Mouse (Mus musculus): ENCODE results near the gene Carns1. TPM values are rescaled to one million over a fixed set of nuclear protein-coding genes. Genes with fewer than 3 reads are reported as not detected.
A peak's percentile ranks its signal among the peaks of the same experiment; 100 is the strongest.
"Not testable (repeated sequence)": the region's sequence is repeated elsewhere in the genome, so short reads cannot be mapped to it uniquely, and the experiment has no call there.

The Carns1 gene
- polyA plus RNA-seq, 2 experiments from 2014 or later = 9.4 to 11.9 TPM

DNA sequence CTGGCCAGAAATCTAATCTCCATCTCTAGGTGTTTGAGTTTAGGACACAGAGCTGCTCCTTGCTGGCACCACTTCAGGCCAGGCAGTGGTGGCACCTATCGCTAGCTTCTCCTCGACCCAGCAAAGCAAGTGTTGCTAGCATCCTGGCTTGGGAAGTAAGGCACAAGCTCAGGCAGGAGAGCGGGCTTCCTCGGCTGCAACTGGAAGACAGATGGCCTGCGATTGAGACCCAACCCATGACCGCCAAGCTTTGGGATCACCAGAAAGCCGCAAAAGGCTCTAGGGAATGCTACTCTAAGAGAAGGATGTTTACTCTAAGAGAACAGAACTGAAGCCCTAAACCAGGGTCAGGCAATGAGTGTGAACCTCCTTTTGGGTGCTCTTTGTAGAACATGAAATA lies 45.8 kb downstream of the Carns1 start:
- no peak for ATAC-seq

DNA sequence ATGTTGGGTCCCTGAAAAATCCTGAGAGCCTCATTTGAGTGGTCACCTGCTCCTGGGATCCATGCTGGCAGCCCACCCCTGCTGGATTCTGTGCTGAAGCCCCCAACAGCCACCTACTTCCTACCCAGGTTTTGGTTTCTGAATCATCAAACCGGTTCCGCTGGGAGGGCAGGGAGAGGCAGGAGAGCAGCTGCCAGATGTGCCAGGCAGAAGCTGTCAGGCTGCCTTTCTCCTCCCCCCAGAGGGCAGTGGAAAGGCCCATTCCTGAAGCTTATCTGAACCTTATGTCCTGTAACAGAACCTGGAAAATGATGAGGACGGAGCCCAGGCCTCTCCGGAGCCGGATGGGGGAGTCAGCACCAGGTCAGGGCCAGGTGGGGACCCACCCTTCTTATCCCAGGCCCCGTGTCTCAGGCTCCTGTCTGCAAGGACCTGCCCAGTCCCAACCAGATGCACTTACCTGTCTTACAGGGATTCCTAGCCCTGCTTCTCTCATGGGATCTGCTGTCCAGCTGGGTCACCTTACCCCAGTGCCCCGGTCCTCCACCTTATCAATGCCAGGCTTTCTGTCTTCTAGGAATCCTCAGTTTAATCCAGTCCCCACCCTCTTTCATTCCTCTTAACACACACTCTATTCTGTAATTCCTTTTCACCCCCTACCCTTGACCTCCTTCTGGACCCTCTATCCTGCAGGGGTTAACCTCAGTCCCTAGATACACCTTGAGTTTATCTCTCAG lies 48.4 kb downstream of the Carns1 start:
- no peak for ATAC-seq

DNA sequence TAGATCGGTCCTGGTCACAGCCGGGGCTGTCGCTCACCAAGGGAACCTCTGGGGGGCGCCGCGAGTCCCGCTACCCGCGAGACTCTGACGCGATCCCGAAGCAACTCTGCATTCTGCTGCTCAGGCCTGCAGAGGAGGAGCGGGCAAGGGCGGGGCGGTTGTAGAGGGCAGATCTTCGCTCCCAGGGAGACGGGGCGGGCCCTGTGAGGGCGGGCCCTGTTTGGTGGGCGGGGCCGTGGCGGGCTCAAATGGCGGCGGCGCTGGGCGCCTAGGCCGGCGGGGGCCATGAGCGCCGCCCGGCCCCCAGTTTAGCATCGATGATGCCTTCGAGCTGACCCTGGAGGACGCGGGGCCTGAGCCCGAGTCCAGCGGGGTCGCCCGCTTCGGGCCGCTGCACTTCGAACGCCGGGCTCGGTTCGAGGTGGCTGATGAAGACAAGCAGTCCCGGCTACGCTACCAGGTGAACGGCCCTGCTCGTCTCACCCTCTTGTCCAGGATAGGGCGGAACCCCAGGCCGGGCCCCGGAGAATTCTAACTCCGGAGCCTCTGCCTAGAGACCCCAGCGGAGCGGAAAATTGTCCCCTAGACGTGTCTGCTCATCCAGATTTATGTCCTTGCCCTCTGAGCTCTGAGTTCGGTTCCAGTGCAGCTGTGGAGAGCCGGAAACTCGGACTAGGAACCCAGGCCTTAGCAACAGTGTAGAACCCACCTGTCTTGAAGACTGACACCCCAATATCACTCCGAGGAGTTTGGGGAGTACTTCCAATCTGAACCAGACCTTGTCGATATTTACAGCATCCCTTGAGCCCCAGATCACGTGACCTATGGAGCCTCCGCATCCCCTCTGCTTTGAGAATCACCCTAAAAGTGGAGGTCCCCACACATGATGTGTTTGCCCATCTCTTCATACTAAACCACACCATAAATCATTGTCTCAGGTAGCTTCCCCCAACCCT lies 49.3 kb downstream of the Carns1 start, which contains the start of gene Aip:
Aip (minus strand) TSS at position 118 of the 956 bp plus-strand sequence.
- ATAC-seq = peak; percentile 73

DNA sequence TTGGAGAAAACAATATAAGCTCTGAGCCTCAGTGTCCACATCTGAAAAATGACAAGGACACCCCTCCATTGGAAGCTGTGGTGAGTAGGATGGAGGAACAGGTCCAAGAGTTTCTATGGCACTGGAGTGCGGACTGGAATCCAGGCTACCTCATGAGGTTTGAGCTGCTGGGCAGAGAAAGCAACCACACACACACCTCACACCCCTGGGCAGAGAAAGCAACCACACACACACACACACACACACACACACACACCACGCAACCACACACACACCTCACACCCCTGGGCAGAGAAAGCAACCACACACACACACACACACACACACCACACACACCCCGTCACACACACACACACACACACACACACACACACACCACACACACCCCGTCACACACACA lies 50.0 kb downstream of the Carns1 start:
- not testable (repeated sequence) for ATAC-seq

DNA sequence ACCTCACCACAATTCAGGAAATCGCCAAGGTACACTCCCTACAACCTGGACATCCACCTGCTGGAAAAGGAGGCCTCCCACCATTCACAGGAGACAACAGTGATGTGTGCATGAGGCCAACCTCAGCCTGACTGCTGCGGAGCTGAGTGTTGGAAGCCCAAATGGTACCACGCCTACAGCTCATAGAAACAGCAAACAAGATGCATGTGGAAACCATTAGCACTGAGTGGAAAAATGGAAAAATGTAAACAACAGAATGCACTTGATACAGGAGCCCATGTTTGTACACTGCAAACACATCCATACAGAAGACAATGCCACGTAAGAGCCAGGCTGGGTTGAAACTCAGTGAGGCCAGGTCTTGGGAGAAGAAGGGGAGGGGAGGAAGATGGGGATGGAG lies 50.8 kb downstream of the Carns1 start:
- no peak for ATAC-seq

DNA sequence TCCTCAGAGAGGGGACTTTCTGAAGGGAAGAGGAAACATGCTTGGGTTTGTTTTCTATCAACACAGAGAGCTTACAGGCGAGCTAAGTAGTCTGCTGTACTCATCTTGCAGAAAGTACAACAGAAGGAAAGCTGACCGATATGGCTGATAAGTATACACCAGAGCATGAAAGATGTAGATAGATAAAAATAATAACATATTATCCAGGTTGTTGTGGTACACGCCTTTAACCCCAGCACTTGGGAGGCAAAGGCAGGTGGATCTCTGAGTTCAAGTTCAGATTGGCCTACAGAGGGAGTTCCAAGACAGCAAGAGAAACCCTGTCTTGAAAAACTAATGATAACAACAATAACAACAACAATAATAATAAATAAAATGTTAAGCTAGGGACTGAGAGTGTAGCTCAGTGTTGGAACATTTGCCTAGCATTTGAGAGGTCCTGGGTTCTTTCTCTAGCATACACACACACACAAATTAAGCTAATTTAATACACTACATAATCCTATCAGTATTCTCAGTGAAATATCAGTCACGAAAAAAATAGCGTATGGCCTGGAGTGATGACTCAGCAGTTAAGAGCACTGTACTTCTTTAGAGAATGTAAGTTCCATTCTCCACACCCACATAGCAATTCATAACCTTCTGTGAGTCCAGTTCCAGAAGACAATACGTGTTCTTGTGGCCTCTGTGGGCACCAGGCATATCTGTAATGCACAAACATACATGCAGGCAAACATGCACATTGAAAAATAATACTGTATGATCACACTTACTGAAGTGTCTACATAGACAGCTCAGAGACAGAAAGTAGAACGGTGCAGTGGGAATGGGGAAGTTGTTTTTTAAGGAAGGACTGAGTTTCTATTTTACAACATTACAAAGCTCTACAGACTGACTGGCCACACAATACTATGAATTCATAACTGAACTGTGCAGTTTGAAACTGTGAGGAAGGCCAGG lies 52.6 kb downstream of the Carns1 start:
- no peak for ATAC-seq

DNA sequence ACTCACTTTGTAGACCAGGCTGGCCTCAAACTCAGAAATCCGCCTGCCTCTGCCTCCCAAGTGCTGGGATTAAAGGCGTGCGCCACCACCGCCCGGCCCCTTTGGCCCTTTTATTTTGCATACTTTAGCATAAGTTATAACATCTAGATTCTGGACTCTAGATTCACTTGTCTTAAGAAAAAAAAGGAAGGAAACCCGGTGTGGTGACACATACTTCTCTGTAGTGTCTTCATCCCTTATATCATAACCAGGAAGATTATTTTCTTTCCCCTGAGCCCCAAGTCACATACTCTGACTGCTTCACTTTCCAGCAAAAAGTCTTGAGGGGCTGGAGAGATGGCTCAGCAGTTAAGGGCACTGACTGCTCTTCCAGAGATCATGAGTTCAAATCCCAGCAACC lies 53.4 kb downstream of the Carns1 start:
- ATAC-seq = not testable (repeated sequence)

DNA sequence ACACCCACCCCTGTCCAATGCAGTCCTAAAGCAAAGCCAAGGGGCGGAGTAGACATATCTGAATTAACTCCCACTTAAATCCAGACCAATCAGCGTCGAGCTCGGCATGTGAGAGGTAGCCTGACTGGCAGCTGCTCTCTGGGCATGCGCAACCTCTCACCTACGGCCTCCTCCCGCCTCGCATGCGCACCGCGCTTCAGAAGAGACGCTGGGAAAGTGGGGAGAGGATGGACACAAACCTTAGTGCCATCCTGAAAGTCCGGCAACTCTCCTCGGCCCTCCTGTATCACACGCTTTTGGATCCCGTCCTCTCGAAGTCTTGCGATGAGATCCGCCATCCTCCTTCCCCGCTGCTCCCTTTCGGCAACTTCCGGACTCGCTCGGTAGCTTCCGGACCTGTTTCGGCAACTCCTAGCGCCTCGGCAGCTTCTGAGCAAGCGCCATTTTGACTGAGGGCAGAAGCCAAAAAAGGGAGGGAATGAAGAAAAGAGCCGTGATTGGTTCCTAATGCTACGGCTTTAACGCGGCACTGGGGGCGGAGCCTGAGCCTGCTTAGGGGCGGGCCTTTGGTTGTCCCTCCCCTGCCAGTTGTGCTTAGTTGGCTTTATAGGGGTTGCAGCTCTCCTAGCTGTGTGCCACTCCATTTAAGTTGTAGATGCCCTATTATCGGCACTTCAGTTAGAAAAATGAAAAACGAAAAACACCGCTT lies 54.0 kb downstream of the Carns1 start:
- peak; percentile 59 for ATAC-seq

DNA sequence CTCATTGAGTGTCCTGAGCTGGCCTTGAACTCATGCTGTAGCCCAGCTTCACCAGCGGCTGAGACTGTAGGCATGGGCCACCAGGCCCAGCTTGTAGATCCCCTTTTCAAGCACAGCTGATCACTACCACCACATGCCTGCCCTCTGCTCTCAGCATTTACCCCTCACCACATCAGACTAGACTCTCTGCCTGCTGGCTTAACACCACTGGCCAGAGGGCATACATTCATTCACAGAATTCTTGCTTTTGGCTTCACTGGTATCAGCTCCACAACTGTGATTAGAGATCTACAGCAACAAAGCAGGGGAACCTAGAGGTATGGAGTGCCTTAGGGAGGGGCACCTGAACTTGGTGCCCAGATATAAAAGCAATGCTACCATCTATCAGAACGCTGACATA lies 54.8 kb downstream of the Carns1 start:
- ATAC-seq = no peak

DNA sequence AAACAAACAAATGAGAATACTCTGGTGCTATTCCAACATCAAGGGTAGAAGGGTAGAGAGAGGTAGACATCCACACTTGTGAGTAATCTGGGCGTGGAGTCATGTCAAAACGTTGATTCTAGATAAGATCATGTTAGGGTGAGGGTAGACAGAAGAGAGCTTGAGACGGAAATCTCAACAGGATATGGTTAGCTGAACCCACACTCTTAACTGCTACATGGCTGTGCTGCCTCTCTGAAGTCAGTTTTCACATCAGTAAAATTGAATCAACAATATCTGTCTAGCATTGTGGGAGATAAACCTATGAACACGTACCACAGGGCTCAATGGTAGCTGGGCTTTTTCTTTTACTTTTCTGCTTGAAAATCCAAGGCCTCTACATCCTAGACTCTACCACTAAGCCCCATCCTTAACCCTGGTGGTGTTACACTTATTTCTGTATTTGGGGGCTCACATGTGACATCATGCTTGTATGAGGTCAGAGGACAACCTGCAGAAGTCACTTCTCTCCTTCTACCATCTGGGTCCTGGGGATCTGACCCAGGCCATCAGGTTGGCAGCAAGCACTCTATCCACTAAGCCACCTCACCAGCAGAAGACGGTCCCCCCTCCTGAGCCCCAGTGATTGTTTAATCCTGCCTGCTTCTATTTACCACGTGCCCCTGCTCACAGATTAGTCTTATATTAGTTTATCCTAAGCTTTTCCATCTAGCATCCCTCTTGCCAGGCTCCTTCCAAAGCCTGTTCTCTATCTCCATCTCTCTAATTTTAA lies 55.4 kb downstream of the Carns1 start:
- ATAC-seq = peak; percentile 76

DNA sequence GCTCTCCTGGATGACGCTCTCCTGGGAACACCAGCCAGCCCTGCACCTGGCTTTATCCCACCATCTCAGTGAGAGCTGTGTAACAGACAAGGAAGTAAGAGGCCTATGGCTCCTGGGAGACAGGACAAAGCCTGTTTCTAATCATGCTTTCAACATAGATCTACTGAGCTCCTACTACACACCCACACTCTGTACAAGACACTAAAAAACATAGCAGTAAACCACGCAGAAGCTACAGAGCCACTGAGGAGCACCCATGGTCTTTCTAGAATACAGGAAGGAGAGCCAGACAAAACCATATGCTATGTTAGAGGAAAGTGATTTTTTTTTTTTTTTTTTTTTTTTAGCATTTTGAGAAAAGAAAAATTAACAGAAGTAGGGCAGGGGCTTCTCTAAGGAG lies 56.9 kb downstream of the Carns1 start:
- no peak for ATAC-seq

DNA sequence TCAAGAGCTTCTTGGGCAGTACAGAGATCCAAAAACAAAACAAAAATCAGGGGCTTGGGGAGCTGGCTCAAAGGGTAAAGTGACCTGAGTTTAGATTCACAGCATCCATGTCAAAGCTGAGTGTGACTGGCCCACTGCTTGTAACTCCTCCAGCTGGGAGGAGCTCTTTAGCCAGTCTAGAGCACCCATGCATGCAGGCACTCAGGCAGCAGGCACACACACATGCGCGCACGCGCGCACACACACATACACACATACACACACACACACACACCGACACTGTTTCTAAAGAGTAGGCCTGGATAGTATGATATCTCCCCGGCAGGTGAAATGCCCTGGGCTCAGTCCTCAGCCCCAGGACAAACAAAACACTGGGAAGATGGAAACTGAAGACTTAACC lies 58.3 kb downstream of the Carns1 start:
- no peak for ATAC-seq

DNA sequence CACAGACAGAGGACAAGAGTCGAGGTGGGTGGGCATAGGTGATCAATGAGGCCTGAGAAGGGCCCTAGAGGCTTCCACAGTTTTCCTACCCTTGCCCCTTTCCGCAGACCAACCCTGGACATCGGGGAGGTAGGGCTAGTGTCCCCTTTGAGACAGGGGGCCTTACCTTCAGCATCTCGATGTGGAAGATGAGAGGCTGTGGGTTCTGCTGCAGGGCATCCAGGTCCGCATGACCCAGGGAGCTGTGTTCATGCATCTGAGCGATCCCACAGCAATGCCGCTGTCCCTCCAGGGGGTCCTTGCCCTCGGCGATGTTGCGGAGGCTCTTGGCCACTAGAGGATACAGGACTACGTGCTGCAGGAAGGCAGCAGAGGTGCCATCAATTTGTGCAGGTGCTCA lies 59.5 kb downstream of the Carns1 start:
- ATAC-seq = no peak

DNA sequence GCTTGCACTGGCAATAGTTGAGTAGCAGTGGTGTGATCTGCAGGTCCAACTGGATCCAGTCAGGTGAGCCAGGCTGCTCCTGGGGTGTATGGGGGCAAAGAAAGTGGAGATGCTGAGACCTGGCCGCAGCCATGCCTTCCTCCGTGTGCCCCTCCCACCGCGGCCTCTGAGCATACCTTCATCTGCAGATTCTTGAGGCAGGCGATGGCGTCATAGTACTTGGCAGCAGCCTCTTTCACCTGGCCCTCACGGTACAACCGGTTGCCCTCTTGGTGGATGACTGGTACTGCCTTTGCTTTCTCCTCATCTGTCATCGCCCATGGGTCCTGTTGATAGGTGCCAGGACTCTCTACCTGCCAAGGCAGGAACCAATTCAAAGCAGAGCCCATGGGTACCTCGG lies 60.1 kb downstream of the Carns1 start:
- no peak for ATAC-seq

DNA sequence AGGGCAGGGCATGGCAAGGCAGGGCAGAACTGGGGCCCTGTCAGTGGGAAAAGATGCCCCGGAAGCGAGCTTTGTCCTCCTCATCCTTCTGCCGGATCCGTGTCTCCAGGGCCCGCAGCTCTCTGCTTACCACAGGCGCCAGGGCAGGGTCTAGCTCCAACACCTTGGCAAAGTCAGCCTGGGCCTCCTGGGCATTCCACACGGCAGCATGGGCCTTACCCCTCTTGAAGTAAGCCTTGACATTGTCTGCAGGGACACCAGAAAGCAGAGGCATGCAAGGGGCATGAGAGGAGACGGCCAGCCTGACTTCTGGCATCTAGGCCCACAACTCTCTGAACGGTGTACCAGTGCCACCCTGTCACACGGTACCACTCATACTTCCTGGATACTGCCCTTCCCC lies 60.7 kb downstream of the Carns1 start:
- ATAC-seq = no peak

Other genes with a start within 250 kb of the Carns1 start
- under 1 TPM in 1 of 2 experiments, not detected in 1; 0.85 TPM for gene Aldh3b1, start 245.7 kb downstream of the Carns1 start, polyA plus RNA-seq (2017; shearing (Covaris generic))
- 10 to 100 TPM; 20.8 to 54.2 TPM for gene Unc93b1, start 240.3 kb downstream of the Carns1 start, polyA plus RNA-seq (2017; shearing (Covaris generic))
- gene Aldh3b3, start 216.8 kb downstream of the Carns1 start, polyA plus RNA-seq (2017; shearing (Covaris generic)) = not detected
- not detected for gene Aldh3b2, start 203.2 kb downstream of the Carns1 start, polyA plus RNA-seq (2017; shearing (Covaris generic))
- gene Acy3, start 188.9 kb downstream of the Carns1 start, polyA plus RNA-seq (2017; shearing (Covaris generic)) = 1 to 10 TPM in 1 of 2 experiments, not detected in 1; 1.5 TPM
- not detected for gene Tbx10, start 182.7 kb downstream of the Carns1 start, polyA plus RNA-seq (2017; shearing (Covaris generic))
- gene Nudt8, start 174.9 kb downstream of the Carns1 start, polyA plus RNA-seq (2017; shearing (Covaris generic)) = 10 to 100 TPM; 10.7 to 15.2 TPM
- under 1 TPM; 0.78 to 0.96 TPM for gene Gm49405, start 174.9 kb downstream of the Carns1 start, polyA plus RNA-seq (2017; shearing (Covaris generic))
- gene Doc2g, start 172.2 kb downstream of the Carns1 start, polyA plus RNA-seq (2017; shearing (Covaris generic)) = 1 to 10 TPM; 1.1 to 2.1 TPM
- gene Ndufv1, start 162.7 kb downstream of the Carns1 start, polyA plus RNA-seq (2017; shearing (Covaris generic)) = 100 to 1,000 TPM; 109 to 164 TPM
- gene Gstp1, start 137.5 kb downstream of the Carns1 start, polyA plus RNA-seq (2017; shearing (Covaris generic)) = 100 to 1,000 TPM; 543 to 655 TPM
- 1 to 10 TPM; 4.2 to 5.3 TPM for gene Gstp2, start 129.5 kb downstream of the Carns1 start, polyA plus RNA-seq (2017; shearing (Covaris generic))
- gene Gstp3, start 115.9 kb downstream of the Carns1 start, polyA plus RNA-seq (2017; shearing (Covaris generic)) = 100 to 1,000 TPM; 158 to 206 TPM
- not detected for gene Cabp2, start 93.9 kb downstream of the Carns1 start, polyA plus RNA-seq (2017; shearing (Covaris generic))
- gene Cdk2ap2, start 78.3 kb downstream of the Carns1 start, polyA plus RNA-seq (2017; shearing (Covaris generic)) = 100 to 1,000 TPM; 328 to 403 TPM
- gene Pitpnm1, start 75.5 kb downstream of the Carns1 start, polyA plus RNA-seq (2017; shearing (Covaris generic)) = 100 to 1,000 TPM in 1 of 2 experiments, 10 to 100 TPM in 1; 98.7 to 113 TPM
- 100 to 1,000 TPM; 179 to 208 TPM for gene Aip, start 49.6 kb downstream of the Carns1 start, polyA plus RNA-seq (2017; shearing (Covaris generic))
- gene Gpr152, start 35.7 kb downstream of the Carns1 start, polyA plus RNA-seq (2017; shearing (Covaris generic)) = under 1 TPM in 1 of 2 experiments, not detected in 1; 0.29 TPM
- under 1 TPM; 0.79 to 0.92 TPM for gene Cabp4, start 31.4 kb downstream of the Carns1 start, polyA plus RNA-seq (2017; shearing (Covaris generic))
- 100 to 1,000 TPM; 236 to 310 TPM for gene Coro1b, start 26.9 kb downstream of the Carns1 start, polyA plus RNA-seq (2017; shearing (Covaris generic))
- 100 to 1,000 TPM; 836 to 870 TPM for gene Ptprcap, start 21.9 kb downstream of the Carns1 start, polyA plus RNA-seq (2017; shearing (Covaris generic))
- 10 to 100 TPM; 31.7 to 39.0 TPM for gene Rps6kb2, start 12.1 kb downstream of the Carns1 start, polyA plus RNA-seq (2017; shearing (Covaris generic))
- gene Tbc1d10c, start 15.8 kb upstream of the Carns1 start, polyA plus RNA-seq (2017; shearing (Covaris generic)) = 100 to 1,000 TPM; 594 to 924 TPM
- 100 to 1,000 TPM; 835 to 936 TPM for gene Ppp1ca, start 16.6 kb upstream of the Carns1 start, polyA plus RNA-seq (2017; shearing (Covaris generic))
- gene Rad9a, start 26.2 kb upstream of the Carns1 start, polyA plus RNA-seq (2017; shearing (Covaris generic)) = 10 to 100 TPM; 63.6 to 83.6 TPM
- gene Clcf1, start 38.8 kb upstream of the Carns1 start, polyA plus RNA-seq (2017; shearing (Covaris generic)) = 10 to 100 TPM; 35.0 to 46.5 TPM
- gene AC109138.7, start 38.9 kb upstream of the Carns1 start, polyA plus RNA-seq (2017; shearing (Covaris generic)) = not detected
- gene Pold4, start 56.4 kb upstream of the Carns1 start, polyA plus RNA-seq (2017; shearing (Covaris generic)) = 100 to 1,000 TPM; 117 to 127 TPM
- 10 to 100 TPM in 1 of 2 experiments, 1 to 10 TPM in 1; 8.1 to 15.9 TPM for gene Ssh3, start 93.7 kb upstream of the Carns1 start, polyA plus RNA-seq (2017; shearing (Covaris generic))
- 1 to 10 TPM; 2.4 to 2.5 TPM for gene Ankrd13d, start 107.7 kb upstream of the Carns1 start, polyA plus RNA-seq (2017; shearing (Covaris generic))
- gene Grk2, start 130.7 kb upstream of the Carns1 start, polyA plus RNA-seq (2017; shearing (Covaris generic)) = 100 to 1,000 TPM in 1 of 2 experiments, 10 to 100 TPM in 1; 93.7 to 101 TPM
- gene Kdm2a, start 222.8 kb upstream of the Carns1 start, polyA plus RNA-seq (2017; shearing (Covaris generic)) = 10 to 100 TPM; 90.1 to 95.4 TPM